Comparison of ENCODE assay signal across 15 mouse cellular contexts in the genomic region with DNA sequence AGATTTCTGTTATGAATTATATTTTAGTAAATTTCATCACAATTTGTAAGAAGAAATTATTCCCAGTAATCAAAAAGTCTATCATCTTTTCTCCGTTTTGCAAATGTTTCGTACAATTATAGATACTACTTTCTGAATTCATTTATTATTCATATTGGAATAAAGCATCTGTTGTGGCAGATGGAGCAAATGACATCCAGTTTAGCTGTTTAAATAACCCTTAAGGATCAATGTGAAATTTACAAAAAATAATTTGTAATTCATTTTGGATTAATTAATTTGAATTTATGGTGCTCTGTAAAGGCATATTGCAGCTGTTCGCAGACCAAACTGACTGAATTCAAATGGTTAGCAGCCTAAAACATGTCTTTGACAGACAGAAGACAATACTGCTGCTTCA.
"Had no signal": no experiment of that assay in that cellular context is flagged by ENCODE, and none has a peak within 500 bp of the region (broad histone marks: within the 10 kb centered on the region; RNA-seq: fewer than 3 reads in every experiment).

No protein-coding gene starts in this region.

- H3K36me3 ChIP-seq: kidney, embryonic 15.5 days; limb, embryonic 12.5 days; liver, embryonic 13.5 days; lung, embryonic 15.5 days; stomach, embryonic 15.5 days had no signal

- H3K4me3 ChIP-seq: kidney, embryonic 15.5 days; limb, embryonic 12.5 days; liver, embryonic 13.5 days; lung, embryonic 15.5 days; megakaryocyte, embryonic 14.5 days; stomach, embryonic 15.5 days had no signal

- H3K4me1 ChIP-seq: kidney, embryonic 15.5 days; limb, embryonic 12.5 days; liver, embryonic 13.5 days; lung, embryonic 15.5 days; megakaryocyte, embryonic 14.5 days; stomach, embryonic 15.5 days had no signal

- ATAC-seq: liver, postnatal 0 days had no signal

- H3K9me3 ChIP-seq: kidney, embryonic 15.5 days; limb, embryonic 12.5 days; liver, embryonic 13.5 days; lung, embryonic 15.5 days; megakaryocyte, embryonic 14.5 days; stomach, embryonic 15.5 days had no signal

- H3K27me3 ChIP-seq: kidney, embryonic 15.5 days; limb, embryonic 12.5 days; liver, embryonic 13.5 days; lung, embryonic 15.5 days; megakaryocyte, embryonic 14.5 days; stomach, embryonic 15.5 days had no signal

- H3K27ac ChIP-seq: kidney, embryonic 15.5 days; limb, embryonic 12.5 days; liver, embryonic 13.5 days; lung, embryonic 15.5 days; macrophage; stomach, embryonic 15.5 days had no signal

- DNase-seq: kidney, adult 18-20 months; kidney, postnatal 14 days; liver; liver, embryonic 13.5 days; liver, postnatal 0 days; lung, postnatal 14 days; right cerebral cortex, postnatal 14 days; thymus, postnatal 36 days had no signal

- H3K9ac ChIP-seq: kidney, embryonic 15.5 days; limb, embryonic 12.5 days; liver, embryonic 13.5 days; liver, postnatal 0 days; lung, embryonic 15.5 days; stomach, embryonic 15.5 days had no signal

- H3K4me2 ChIP-seq: kidney, embryonic 15.5 days; limb, embryonic 12.5 days; liver, embryonic 13.5 days; lung, embryonic 15.5 days; midbrain, embryonic 11.5 days; stomach, embryonic 15.5 days had no signal
